Mouse (Mus musculus) forebrain, postnatal 0 days (tissue): ENCODE data around the gene Cnksr1. TPM values are rescaled to one million over a fixed set of nuclear protein-coding genes. Genes with fewer than 3 reads are reported as not detected.

Experiments used
- ATAC-seq: fragments of 200-750 bp; cut with Nextera tagmentation; 2 replicates; pipeline ENCODE4 v1.8.0; 2017; ENCODE audit warnings: mild to moderate bottlenecking, moderate library complexity
- DNase-seq: peaks from one replicate; pipeline ENCODE4 v3.0.0-alpha.2; 2015
- H3K27ac ChIP-seq: fragments of 300-500 bp; sonication (generic); 2 replicates; pipeline ENCODE4 v1.5.1; 2014; ENCODE audit warnings: low read depth, mild to moderate bottlenecking, antibody characterized with exemption, low read length, moderate library complexity, mixed read lengths
- H3K27me3 ChIP-seq: fragments of 300-500 bp; sonication (generic); 2 replicates; pipeline ENCODE4 v1.6.1; 2014; ENCODE audit warnings: mild to moderate bottlenecking, low read length, mixed read lengths; ENCODE audit not compliant: insufficient read depth
- H3K36me3 ChIP-seq: fragments of 300-500 bp; sonication (generic); 2 replicates; pipeline ENCODE4 v1.6.1; 2014; ENCODE audit warnings: mild to moderate bottlenecking, moderate library complexity; ENCODE audit not compliant: insufficient read depth
- H3K4me1 ChIP-seq: fragments of 300-500 bp; sonication (generic); 2 replicates; pipeline ENCODE4 v1.6.1; 2014; ENCODE audit warnings: antibody characterized with exemption; ENCODE audit not compliant: insufficient read depth
- H3K4me2 ChIP-seq: fragments of 300-500 bp; sonication (generic); 2 replicates; pipeline ENCODE4 v1.6.1; 2014; ENCODE audit warnings: low read depth, mild to moderate bottlenecking, moderate library complexity
- H3K4me3 ChIP-seq: fragments of 300-500 bp; sonication (generic); 2 replicates; pipeline ENCODE4 v1.5.1; 2014; ENCODE audit warnings: low read depth, low read length, mixed read lengths
- H3K9ac ChIP-seq: fragments of 300-500 bp; sonication (generic); 2 replicates; pipeline ENCODE4 v1.6.1; 2014; ENCODE audit warnings: mild to moderate bottlenecking
- H3K9me3 ChIP-seq: fragments of 300-500 bp; sonication (generic); 2 replicates; pipeline ENCODE4 v1.6.1; 2016; ENCODE audit warnings: low read length
- CTCF ChIP-seq: sonication (generic); IDR thresholded peaks from 2 replicates; pipeline ENCODE4 v1.5.1; 2016; ENCODE audit warnings: antibody characterized with exemption, control low read depth, low read depth
- WGBS: fragments of 180-500 bp; shearing (Covaris S2); extraction: QIAGEN DNeasy Blood & Tissue Kit; methylation state at CpG from one replicate; pipeline ENCODE4 v1.1.7; 2014; 5-methylcytosine and 5-hydroxymethylcytosine counted together
- polyA plus RNA-seq: library from polyadenylated mRNA; unstranded; fragments of >200 nt; fragmentation: Nextera tagmentation; extraction: Ambion mirVana; gene quantifications from 2 replicates; pipeline ENCODE4 v1.2.1, GENCODE M21; 2015
- total RNA-seq: library from RNA; depleted of rRNA; stranded (reverse); fragments of >200 nt; gene quantifications from 2 replicates; pipeline ENCODE4 v1.2.3, GENCODE M21; 2014

Cnksr1 gene
- total and polyA plus RNA-seq, 2 experiments from 2014 or later: 0.18 TPM; not detected in 1

DNA sequence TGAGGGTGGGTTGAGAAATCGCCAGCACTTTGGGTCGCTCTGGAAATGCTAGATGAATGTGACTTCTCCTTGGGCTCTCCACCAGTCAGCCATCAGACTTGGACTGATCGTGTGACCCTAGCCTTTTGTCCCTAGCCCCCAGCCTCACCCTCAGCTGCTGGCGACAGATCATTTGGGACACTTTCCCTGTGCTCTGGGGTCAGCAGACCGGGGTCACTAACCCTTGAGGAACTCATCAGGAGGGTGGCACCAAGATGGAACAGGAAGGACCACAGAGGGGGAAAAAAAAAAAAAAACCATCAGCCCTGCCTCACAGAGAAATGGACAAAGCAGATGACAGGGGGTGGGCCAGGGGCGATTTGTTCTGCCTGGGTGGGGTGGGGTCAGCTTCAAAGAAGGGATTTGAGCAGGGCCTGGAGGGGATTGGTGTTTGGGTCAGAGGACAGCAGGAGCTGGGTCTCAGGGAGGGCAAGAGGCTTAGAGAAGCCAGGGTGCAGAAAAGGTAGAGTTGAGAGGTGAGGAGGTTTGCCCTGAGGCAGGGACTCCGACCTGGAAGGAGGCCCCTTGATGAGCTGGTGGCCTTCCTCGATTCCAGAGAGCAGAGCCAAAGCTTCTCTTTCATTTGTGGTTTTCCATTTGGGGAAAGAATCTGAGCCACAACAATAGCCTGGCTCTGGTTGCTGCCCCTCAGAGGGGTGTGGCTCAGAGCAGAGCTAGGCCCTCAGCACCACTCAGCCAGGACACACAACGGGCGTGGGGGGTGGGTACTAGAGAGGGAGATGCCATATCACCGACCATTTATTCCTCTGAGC is 19.2 kb upstream of the Cnksr1 start:
- no peak for ATAC-seq

DNA sequence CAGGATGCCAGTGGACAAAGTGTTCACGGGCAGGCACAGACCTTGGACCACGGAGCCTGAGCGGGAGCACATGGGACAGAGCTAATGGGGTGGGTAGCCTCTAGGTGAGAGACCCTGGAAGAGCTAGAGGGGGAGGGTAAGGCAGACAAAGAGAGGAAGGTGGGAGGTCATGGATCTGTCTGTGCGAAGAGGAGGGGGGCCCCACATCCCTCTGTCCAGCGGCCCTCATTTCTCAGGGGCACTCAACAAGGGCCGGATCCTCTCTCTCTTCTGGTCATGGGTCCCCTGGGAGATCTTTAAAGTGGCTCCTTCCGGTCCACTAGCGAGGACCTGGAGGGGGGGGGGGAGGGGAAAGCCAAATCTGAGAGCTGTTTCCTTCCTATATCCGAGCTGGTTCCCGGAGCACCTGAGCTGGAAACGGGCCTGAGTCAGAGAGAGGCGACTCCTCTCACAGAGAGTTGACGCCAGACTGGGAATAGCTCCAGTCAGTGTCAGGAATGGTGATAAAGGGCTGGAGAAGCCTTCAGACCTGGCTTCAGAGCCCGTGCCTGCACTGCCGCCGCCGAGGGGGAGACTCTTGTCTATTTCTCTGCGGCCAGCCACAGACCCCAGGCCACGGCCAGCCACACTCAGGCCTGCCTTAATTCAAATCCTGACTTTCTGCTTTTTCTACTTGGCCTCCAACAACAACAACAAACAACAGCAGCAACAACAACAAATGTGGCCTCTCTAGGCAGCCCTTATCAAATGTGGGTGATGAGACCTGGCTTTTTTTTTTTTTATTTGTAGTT is 18.4 kb upstream of the Cnksr1 start:
- Histone ChIP-seq H3K27ac (no peak overlapping the region), H3K36me3 (no peaks in the 10 kb centered on the region), H3K27me3 (peaks cover 22% of the 10 kb centered on the region), H3K9me3 (no peaks in the 10 kb centered on the region), H3K4me3 (no peak overlapping the region), H3K4me1 (0 out of 2 replicates have a peak, but pooled peaks cover 4% of the 10 kb centered on the region), H3K9ac (no peak overlapping the region), H3K4me2 (no peak overlapping the region)
- DNase-seq: no peak
- TF ChIP-seq CTCF: no peak
- no peak for ATAC-seq
- WGBS: 21% methylated on average over 19 of the region's 19 CpGs

More for the DNA sequence above, 19.2 kb upstream of the Cnksr1 start:
- H3K27me3 ChIP-seq: peaks cover 18% of the 10 kb centered on the region
- no peak overlapping the region for H3K9ac ChIP-seq
- 19% methylated on average over 11 of the region's 11 CpGs for WGBS
- no peaks in the 10 kb centered on the region for H3K9me3 ChIP-seq
- no peak for TF ChIP-seq CTCF
- no peak overlapping the region for H3K4me2 ChIP-seq
- H3K36me3 ChIP-seq: no peaks in the 10 kb centered on the region
- DNase-seq: no peak
- no peak overlapping the region for H3K27ac ChIP-seq
- no peaks in the 10 kb centered on the region for H3K4me1 ChIP-seq
- H3K4me3 ChIP-seq: no peak overlapping the region

DNA sequence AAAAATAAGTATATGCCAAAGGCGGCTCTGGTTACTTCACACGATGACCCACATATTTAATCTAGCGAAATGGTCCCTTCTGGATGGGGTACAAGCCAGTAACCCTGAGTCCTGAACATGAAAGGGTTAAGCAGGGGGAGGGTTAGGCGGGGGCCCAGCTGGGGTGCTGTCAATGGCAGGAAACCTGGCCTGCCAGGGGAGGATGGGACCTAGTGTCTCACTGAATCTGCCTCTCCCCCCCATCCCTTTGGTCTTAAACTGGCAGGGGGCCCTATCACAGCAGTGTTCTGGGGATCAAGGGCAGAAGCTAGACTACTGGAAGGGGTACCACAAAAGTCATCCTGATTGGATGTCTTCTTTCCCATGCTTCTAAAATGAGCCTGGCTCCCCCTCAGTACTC is 17.7 kb upstream of the Cnksr1 start:
- TF ChIP-seq CTCF: no peak
- no peak for ATAC-seq
- 30% methylated on average over 4 of the region's 4 CpGs for WGBS
- DNase-seq: no peak
- H3K36me3 ChIP-seq: no peaks in the 10 kb centered on the region
- no peak overlapping the region for H3K4me2 ChIP-seq
- H3K4me1 ChIP-seq: 0 out of 2 replicates have a peak, but pooled peaks cover 4% of the 10 kb centered on the region
- no peak overlapping the region for H3K4me3 ChIP-seq
- no peaks in the 10 kb centered on the region for H3K9me3 ChIP-seq
- H3K27me3 ChIP-seq: peaks cover 22% of the 10 kb centered on the region
- H3K9ac ChIP-seq: no peak overlapping the region
- H3K27ac ChIP-seq: no peak overlapping the region

DNA sequence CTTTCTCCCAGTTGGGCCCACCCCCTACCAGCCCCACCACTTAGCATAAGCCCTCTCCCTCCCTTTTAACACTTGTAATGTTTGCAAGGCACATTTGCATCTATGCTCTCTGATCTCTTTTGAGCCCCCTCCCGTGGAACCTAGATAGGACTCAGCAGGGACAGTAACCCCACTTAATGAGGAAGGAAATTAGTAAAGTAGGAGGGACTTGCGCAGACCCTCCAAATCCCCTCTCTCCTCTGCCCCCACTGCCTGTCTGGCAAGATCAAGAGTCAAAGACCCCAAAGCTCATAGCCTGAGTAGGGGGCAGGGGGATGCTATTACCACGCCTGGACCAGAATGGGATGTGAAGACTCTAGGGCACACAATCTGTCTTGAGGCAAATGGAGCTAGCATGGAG is 16.6 kb upstream of the Cnksr1 start:
- WGBS: 23% methylated on average over 3 of the region's 3 CpGs
- H3K27me3 ChIP-seq: peaks cover 32% of the 10 kb centered on the region

DNA sequence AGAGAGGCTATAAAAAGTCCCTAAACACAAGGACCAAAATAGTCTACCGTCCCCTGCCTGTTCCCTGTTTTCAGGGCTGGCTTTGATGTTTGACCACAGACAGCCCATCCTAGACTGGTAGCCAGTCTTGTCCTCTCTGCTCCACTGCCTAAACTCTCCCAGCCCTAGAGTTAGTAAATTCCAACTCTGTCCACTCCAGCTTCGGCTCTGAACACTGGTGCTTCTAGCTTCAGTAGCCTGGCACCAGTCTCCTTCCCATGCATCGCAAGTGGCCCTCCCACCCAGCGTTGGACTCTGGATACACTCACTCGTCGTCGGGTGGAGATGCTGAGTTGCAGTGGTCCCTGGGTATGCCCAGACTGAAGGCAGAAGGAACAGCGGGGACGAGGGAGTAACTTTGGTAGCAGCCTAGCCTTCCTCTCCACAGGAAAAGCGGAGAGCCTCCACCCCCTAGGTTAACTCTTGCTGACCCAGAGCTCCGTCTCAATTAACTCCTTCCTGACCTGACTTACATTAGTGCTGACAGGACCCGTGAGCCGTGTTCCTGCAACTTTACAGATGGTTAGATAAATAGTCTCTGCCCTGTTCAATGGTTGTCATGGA is 15.6 kb upstream of the Cnksr1 start, which contains the start of gene Grrp1:
TSS of gene Grrp1 (minus strand) at position 385 of the 603 bp plus-strand sequence.
- TF ChIP-seq CTCF: no peak
- no peak for DNase-seq
- H3K36me3 ChIP-seq: no peaks in the 10 kb centered on the region
- H3K4me3 ChIP-seq: 0 out of 2 replicates have a peak within 1 kb of the TSS, but pooled peaks have one; percentile 53
- H3K27ac ChIP-seq: no peak within 1 kb of the TSS
- H3K4me1 ChIP-seq: 0 out of 2 replicates have a peak, but pooled peaks cover 4% of the 10 kb centered on the region
- no peaks in the 10 kb centered on the region for H3K9me3 ChIP-seq
- H3K27me3 ChIP-seq: peaks cover 32% of the 10 kb centered on the region
- no peak within 1 kb of the TSS for H3K9ac ChIP-seq
- WGBS: 3% methylated on average over 13 of the region's 13 CpGs
- no peak for ATAC-seq
- H3K4me2 ChIP-seq: 0 out of 2 replicates have a peak within 1 kb of the TSS, but pooled peaks have one; percentile 76

More for the DNA sequence above, 16.6 kb upstream of the Cnksr1 start:
- Histone ChIP-seq H3K4me2 (no peak overlapping the region), H3K4me3 (no peak overlapping the region), H3K36me3 (no peaks in the 10 kb centered on the region), H3K9ac (no peak overlapping the region), H3K9me3 (no peaks in the 10 kb centered on the region), H3K4me1 (0 out of 2 replicates have a peak, but pooled peaks cover 4% of the 10 kb centered on the region), H3K27ac (no peak overlapping the region)
- no peak for TF ChIP-seq CTCF
- ATAC-seq (no peak), DNase-seq (no peak)

DNA sequence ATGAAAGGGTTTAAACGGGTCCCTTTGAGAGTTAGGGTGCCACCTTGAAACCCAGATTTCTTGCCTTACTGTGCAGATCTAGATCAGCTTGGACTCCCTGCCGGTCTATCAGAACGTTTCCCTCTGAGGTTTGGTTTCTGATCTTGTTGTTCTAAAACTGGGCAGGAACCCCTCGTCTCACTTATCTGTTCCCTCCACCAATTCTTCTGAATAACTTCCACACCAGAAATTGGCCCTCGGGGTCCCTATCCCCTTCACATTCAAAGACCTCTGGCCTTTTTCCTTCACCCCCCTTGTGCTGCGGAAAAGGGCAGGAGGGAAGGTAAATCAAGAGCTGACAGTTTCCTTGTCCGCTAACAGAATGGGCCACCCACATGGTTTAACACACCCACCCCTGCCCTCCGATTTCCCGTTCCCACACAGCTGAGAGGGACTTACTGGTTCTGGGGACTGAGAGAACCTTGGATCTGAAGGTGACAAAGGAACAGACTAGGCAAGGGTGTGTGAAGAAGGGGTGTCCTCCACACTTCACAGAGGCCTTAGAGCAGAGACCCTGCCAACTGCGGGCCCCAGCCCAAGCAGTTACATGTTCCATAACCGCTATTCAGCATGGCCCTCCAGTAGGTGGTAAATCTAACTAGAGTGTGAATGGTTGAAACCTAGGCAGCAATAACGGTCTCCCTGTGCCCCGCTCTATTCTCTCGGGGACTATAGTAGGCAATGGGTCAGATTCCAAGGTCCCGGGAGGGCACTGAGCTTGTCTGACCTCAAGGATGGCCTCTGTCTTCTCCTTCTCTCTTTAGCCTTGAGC is 14.9 kb upstream of the Cnksr1 start:
- Histone ChIP-seq H3K36me3 (no peaks in the 10 kb centered on the region), H3K9me3 (no peaks in the 10 kb centered on the region), H3K9ac (no peak overlapping the region), H3K27me3 (peaks cover 37% of the 10 kb centered on the region), H3K27ac (0 out of 2 replicates have a peak overlapping the region, but pooled peaks have one; percentile 15), H3K4me1 (0 out of 2 replicates have a peak, but pooled peaks cover 4% of the 10 kb centered on the region), H3K4me2 (peak overlapping the region; percentile 76; the same call in 1 of the 2 replicates), H3K4me3 (0 out of 2 replicates have a peak overlapping the region, but pooled peaks have one; percentile 53)
- no peak for DNase-seq
- no peak for ATAC-seq
- no peak for TF ChIP-seq CTCF
- 16% methylated on average over 15 of the region's 15 CpGs for WGBS
